Mouse (Mus musculus): ENCODE results near the gene Ampd2. TPM values are rescaled to one million over a fixed set of nuclear protein-coding genes. Genes with fewer than 3 reads are reported as not detected.
A peak's percentile ranks its signal among the peaks of the same experiment; 100 is the strongest.

Gene Ampd2
- total and polyA plus RNA-seq, 3 experiments, result 28.3 to 85.9 (median 55.8) TPM

- no peaks in the 10 kb centered on the region for H3K36me3 ChIP-seq (replicated peaks in 1 of 2; ENCODE audit: control insufficient read depth in 1 of 2, insufficient read depth in 1 of 2, low read length in 1 of 2)
- H3K27ac ChIP-seq (ENCODE audit: insufficient read depth, low read depth), result peak overlapping the region; percentile 24; the same call in 1 of the 2 replicates
- H3K9me3 ChIP-seq (replicated peaks; ENCODE audit: low read length), result no peaks in the 10 kb centered on the region
- in situ Hi-C loops (cut with MboI; ENCODE audit: low pct_ligation_motif_present, low pct_unique_long_range_greater_than_20kb, low sequenced_read_pairs) (no loop called here), dilution Hi-C loops (cut with MboI; ENCODE audit: extremely low pct_ligation_motif_present, extremely low pct_unique_long_range_greater_than_20kb, low sequenced_read_pairs) (no loop called here)
- TF ChIP-seq ELF1 (IDR thresholded peaks at IDR 0.05; ENCODE audit: low read depth, low read length) (no peak), ZKSCAN1 (IDR thresholded peaks at IDR 0.05; ENCODE audit: borderline replicate concordance, low read depth, low read length) (no peak), POLR2AphosphoS2 (IDR thresholded peaks at IDR 0.05; ENCODE audit: low read depth, low read length) (no peak), ZMIZ1 (IDR thresholded peaks at IDR 0.05; ENCODE audit: low read depth, low read length) (no peak), MAZ (IDR thresholded peaks at IDR 0.05; ENCODE audit: low read depth, low read length) (no peak), E2F4 (IDR thresholded peaks at IDR 0.05; ENCODE audit: insufficient replicate concordance, low read depth, low read length) (0 out of 2 replicates have a peak, but pooled peaks have one; percentile 63), SMC3 (IDR thresholded peaks at IDR 0.05; ENCODE audit: low read depth, low read length) (no peak), KAT2A (IDR thresholded peaks at IDR 0.05; ENCODE audit: insufficient replicate concordance, low read length) (no peak), IRF4 (IDR thresholded peaks at IDR 0.05; ENCODE audit: low read depth, low read length) (peak; percentile 36; the same call in 1 of the 2 replicates), CTCF (conservative IDR thresholded peaks at IDR 0.05 in 1 of 2, IDR thresholded peaks at IDR 0.05 in 1 of 2; ENCODE audit: low read depth in 2 of 2, low read length in 2 of 2) (no peak), CHD1 (IDR thresholded peaks at IDR 0.05; ENCODE audit: low read depth, low read length) (no peak), USF2 (conservative IDR thresholded peaks at IDR 0.05; ENCODE audit: low read depth, low read length) (no peak), JUN (IDR thresholded peaks at IDR 0.05; ENCODE audit: insufficient read depth, low read depth, low read length) (no peak), ETS1 (conservative IDR thresholded peaks at IDR 0.05; ENCODE audit: low read depth, low read length) (peak; percentile 71), HCFC1 (IDR thresholded peaks at IDR 0.05; ENCODE audit: low read depth, low read length) (0 out of 2 replicates have a peak, but pooled peaks have one; percentile 35), MYC (IDR thresholded peaks at IDR 0.05; ENCODE audit: low read depth, low read length) (no peak), ZC3H11A (IDR thresholded peaks at IDR 0.05; ENCODE audit: low read depth, low read length) (no peak), NRF1 (IDR thresholded peaks at IDR 0.05; ENCODE audit: low read depth, low read length) (no peak), SIN3A (IDR thresholded peaks at IDR 0.05; ENCODE audit: low read length) (peak; percentile 58; the same call in 1 of the 2 replicates), BHLHE40 (IDR thresholded peaks at IDR 0.05; ENCODE audit: low read depth, low read length) (peak; percentile 77), JUND (conservative IDR thresholded peaks at IDR 0.05; ENCODE audit: low read depth, low read length) (no peak), RAD21 (IDR thresholded peaks at IDR 0.05; ENCODE audit: low read depth, low read length) (no peak), MAX (IDR thresholded peaks at IDR 0.05; ENCODE audit: low read length) (no peak), TCF12 (IDR thresholded peaks at IDR 0.05; ENCODE audit: low read depth, low read length) (peak; percentile 49; the same call in 1 of the 2 replicates), MXI1 (IDR thresholded peaks at IDR 0.05; ENCODE audit: low read depth, low read length) (peak; percentile 12; the same call in 1 of the 2 replicates), NELFE (IDR thresholded peaks at IDR 0.05; ENCODE audit: low read depth, low read length) (no peak), MAFK (IDR thresholded peaks at IDR 0.05; ENCODE audit: insufficient replicate concordance, low read length) (peak; percentile 88), MEF2A (IDR thresholded peaks at IDR 0.05; ENCODE audit: borderline replicate concordance, low read depth, low read length) (peak; percentile 50; the same call in 1 of the 2 replicates), ZNF384 (IDR thresholded peaks at IDR 0.05; ENCODE audit: low read depth, low read length) (peak; percentile 96), RCOR1 (conservative IDR thresholded peaks at IDR 0.05; ENCODE audit: low read depth, low read length) (peak; percentile 58; the same call in 1 of the 2 replicates), PAX5 (IDR thresholded peaks at IDR 0.05; ENCODE audit: low read length) (no peak), GABPA (IDR thresholded peaks at IDR 0.05; ENCODE audit: insufficient replicate concordance, low read depth, low read length) (no peak), EP300 (IDR thresholded peaks at IDR 0.05; ENCODE audit: low read length) (peak; percentile 67), USF1 (IDR thresholded peaks at IDR 0.05; ENCODE audit: low read depth, low read length) (peak; percentile 13; the same call in 1 of the 2 replicates), POLR2A (IDR thresholded peaks at IDR 0.05; ENCODE audit: low read depth, low read length) (no peak), UBTF (IDR thresholded peaks at IDR 0.05; ENCODE audit: low read depth, low read length) (no peak), TBP (conservative IDR thresholded peaks at IDR 0.05; ENCODE audit: low read depth, low read length) (no peak), CHD2 (IDR thresholded peaks at IDR 0.05; ENCODE audit: low read length) (no peak)
- H3K27me3 ChIP-seq (replicated peaks), result no peaks in the 10 kb centered on the region
- peak; percentile 42 for DNase-seq (ENCODE audit: extremely low read depth)
- H3K79me2 ChIP-seq (replicated peaks; ENCODE audit: control insufficient read depth, extremely low read depth, insufficient read depth, poor library complexity, severe bottlenecking), result no peaks in the 10 kb centered on the region
- peaks cover 4 to 53% of the 10 kb centered on the region in 2 experiments for H3K4me1 ChIP-seq (ENCODE audit: control insufficient read depth in 1 of 2, insufficient read depth in 2 of 2)
- H3K4me2 ChIP-seq (ENCODE audit: insufficient read depth, low read depth, poor library complexity, severe bottlenecking), result peak overlapping the region; percentile 51; the same call in 1 of the 2 replicates
- H3K4me3 ChIP-seq (replicated peaks in 1 of 3; ENCODE audit: low read depth in 2 of 3, low read length in 2 of 3, poor library complexity in 1 of 3), result no peak overlapping the region
- 0 out of 2 replicates have a peak overlapping the region, but pooled peaks have one; percentile 13 for H3K9ac ChIP-seq (ENCODE audit: insufficient read depth, low read depth)
Measured at GRCm38 (mm10) chr3:108046944-108047655, 39.4 kb downstream of the Ampd2 start.

Measured in CH12.LX (cell line).